Mouse (Mus musculus): Measurements from ENCODE around the gene Efemp2. TPM values are rescaled to one million over a fixed set of nuclear protein-coding genes. Genes with fewer than 3 reads are reported as not detected.
A peak's percentile ranks its signal among the peaks of the same experiment; 100 is the strongest.

Gene Efemp2
- total and polyA plus RNA-seq, 3 experiments: 3.1 to 6.7 (median 4.6) TPM

DNA sequence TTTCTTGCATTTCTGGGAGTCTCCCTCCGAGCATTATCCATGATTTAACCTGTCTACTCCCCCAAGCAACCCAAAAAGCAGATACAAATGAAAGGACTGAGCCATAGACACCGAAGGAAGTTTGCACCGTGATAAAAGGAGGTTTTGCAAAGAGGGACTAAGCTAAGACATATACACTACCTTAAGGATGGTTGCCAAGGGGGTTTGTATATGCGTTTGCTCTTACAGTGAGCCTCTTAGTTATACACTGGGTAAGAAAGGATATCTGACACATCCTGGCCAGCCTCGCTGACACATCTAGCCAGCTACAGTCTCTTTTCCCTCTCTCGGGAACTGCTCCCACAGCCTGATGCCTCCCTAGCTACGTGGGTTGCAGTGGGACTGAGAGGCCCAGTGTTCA, 39.8 kb upstream of the Efemp2 start:
- Histone ChIP-seq H3K4me1 (ENCODE audit: insufficient read depth, low read depth, low read length) (peaks cover 26% of the 10 kb centered on the region), H3K27me3 (ENCODE audit: insufficient read depth, low read length) (peaks cover 26% of the 10 kb centered on the region), H3K36me3 (replicated peaks) (peaks cover 15% of the 10 kb centered on the region), H3K4me3 (ENCODE audit: low read depth, low read length) (peak overlapping the region; percentile 70; the same call in 1 of the 2 replicates), H3K9me3 (replicated peaks) (no peaks in the 10 kb centered on the region)
- ATAC-seq (ENCODE audit: extremely low read depth, insufficient number of reproducible peaks, low FRiP score, poor library complexity, severe bottlenecking): no peak
- DNase-seq (ENCODE audit: low spot score): no peak
- TF ChIP-seq GATA1 (IDR thresholded peaks at IDR 0.05; ENCODE audit: borderline replicate concordance, low read length) (no peak), POLR2AphosphoS5 (IDR thresholded peaks at IDR 0.05; ENCODE audit: insufficient replicate concordance, low read depth, low read length) (no peak), TAL1 (conservative IDR thresholded peaks at IDR 0.05; ENCODE audit: low read depth, low read length) (no peak), CTCF (IDR thresholded peaks at IDR 0.05; ENCODE audit: low read depth, low read length) (no peak), GATA2 (IDR thresholded peaks at IDR 0.05; ENCODE audit: borderline replicate concordance, low read depth, low read length) (no peak)

DNA sequence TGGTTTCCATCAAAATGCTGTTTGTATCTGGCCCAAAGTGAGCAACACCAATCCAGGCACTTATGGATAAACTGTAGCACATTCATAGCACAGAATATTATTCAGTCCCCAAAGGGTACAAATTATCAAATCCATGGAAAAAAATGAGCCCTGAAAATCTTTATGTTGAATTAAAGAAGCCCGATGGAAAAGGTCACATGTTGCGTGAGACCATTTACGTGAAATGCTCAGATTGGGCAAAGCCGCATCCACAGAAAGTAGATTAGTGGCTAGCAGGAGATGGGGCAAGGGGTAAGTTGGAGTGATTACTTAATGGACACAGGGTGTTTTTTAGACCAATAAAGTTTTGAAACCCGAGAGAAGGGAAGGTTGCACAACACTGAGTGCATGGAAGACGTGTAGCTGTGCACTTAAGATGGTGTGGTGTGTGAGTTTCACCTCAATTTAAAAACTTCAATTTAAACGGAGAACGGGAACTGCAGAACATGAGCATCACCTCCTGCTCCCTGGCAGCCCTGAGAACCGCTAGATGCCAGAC, 29.3 kb upstream of the Efemp2 start:
- DNase-seq (ENCODE audit: low spot score): no peak
- TF ChIP-seq GATA2 (IDR thresholded peaks at IDR 0.05; ENCODE audit: borderline replicate concordance, low read depth, low read length) (no peak), POLR2AphosphoS5 (IDR thresholded peaks at IDR 0.05; ENCODE audit: insufficient replicate concordance, low read depth, low read length) (no peak), CTCF (IDR thresholded peaks at IDR 0.05; ENCODE audit: low read depth, low read length) (no peak), GATA1 (IDR thresholded peaks at IDR 0.05; ENCODE audit: borderline replicate concordance, low read length) (no peak), TAL1 (conservative IDR thresholded peaks at IDR 0.05; ENCODE audit: low read depth, low read length) (no peak)
- no peak for ATAC-seq (ENCODE audit: extremely low read depth, insufficient number of reproducible peaks, low FRiP score, poor library complexity, severe bottlenecking)
- H3K4me3 ChIP-seq (ENCODE audit: low read depth, low read length): no peak overlapping the region
- peaks cover 1% of the 10 kb centered on the region for H3K36me3 ChIP-seq (replicated peaks)
- peaks cover 6% of the 10 kb centered on the region for H3K9me3 ChIP-seq (replicated peaks)
- H3K27me3 ChIP-seq (ENCODE audit: insufficient read depth, low read length): peaks cover 45% of the 10 kb centered on the region
- H3K4me1 ChIP-seq (ENCODE audit: insufficient read depth, low read depth, low read length): peaks cover 25% of the 10 kb centered on the region

DNA sequence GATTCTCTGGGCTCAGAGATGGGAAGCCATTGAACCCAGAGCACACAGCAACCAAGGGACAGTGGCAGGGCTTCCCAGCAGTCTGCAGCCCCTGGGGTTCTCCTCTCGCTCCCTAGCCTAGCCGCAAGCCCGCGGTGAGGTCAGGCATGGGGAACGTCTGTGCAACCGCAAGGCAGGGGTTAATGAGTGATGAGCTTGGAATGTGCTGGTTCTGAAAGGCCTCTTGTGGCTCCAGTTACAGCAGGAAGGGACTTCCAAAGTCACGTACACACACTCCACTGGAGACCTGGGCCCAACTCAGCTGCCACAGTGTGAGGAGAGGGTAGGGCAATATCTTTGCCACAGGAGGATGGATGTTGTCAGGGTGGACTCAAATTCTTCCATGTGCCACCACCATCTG, 28.8 kb upstream of the Efemp2 start:
- ATAC-seq (ENCODE audit: extremely low read depth, insufficient number of reproducible peaks, low FRiP score, poor library complexity, severe bottlenecking): no peak
- H3K27me3 ChIP-seq (ENCODE audit: insufficient read depth, low read length): peaks cover 45% of the 10 kb centered on the region

DNA sequence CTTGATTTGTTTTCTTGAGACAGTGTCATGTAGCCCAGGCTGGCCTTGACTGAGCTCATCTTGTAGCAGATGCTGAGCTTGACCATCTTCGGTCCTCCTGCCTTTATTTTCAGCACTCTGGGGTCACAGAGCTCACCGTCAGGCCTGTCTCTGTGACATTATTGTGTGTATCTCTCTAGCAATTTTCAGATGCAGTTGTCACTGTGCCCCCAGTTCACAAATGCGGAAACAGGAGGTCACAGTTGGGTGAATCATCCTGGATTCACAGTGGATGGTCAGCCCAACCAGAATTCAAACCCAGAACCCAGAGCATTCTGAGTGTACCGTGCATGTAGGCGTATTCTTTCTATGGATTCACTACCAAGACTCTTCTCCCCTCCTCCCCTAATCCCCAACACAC, 28.0 kb upstream of the Efemp2 start:
- no peaks in the 10 kb centered on the region for H3K9me3 ChIP-seq (replicated peaks)
- DNase-seq (ENCODE audit: low spot score): no peak
- TF ChIP-seq POLR2AphosphoS5 (IDR thresholded peaks at IDR 0.05; ENCODE audit: insufficient replicate concordance, low read depth, low read length): no peak
- TF ChIP-seq GATA2 (IDR thresholded peaks at IDR 0.05; ENCODE audit: borderline replicate concordance, low read depth, low read length): no peak
- H3K4me3 ChIP-seq (ENCODE audit: low read depth, low read length): no peak overlapping the region
- peaks cover 30% of the 10 kb centered on the region for H3K4me1 ChIP-seq (ENCODE audit: insufficient read depth, low read depth, low read length)
- peaks cover 11% of the 10 kb centered on the region for H3K36me3 ChIP-seq (replicated peaks)
- peaks cover 40% of the 10 kb centered on the region for H3K27me3 ChIP-seq (ENCODE audit: insufficient read depth, low read length)
- no peak for ATAC-seq (ENCODE audit: extremely low read depth, insufficient number of reproducible peaks, low FRiP score, poor library complexity, severe bottlenecking)

More for the DNA sequence above, 28.8 kb upstream of the Efemp2 start:
- no peak overlapping the region for H3K4me3 ChIP-seq (ENCODE audit: low read depth, low read length)
- H3K4me1 ChIP-seq (ENCODE audit: insufficient read depth, low read depth, low read length): peaks cover 28% of the 10 kb centered on the region
- H3K9me3 ChIP-seq (replicated peaks): peaks cover 6% of the 10 kb centered on the region
- H3K36me3 ChIP-seq (replicated peaks): peaks cover 4% of the 10 kb centered on the region
- no peak for TF ChIP-seq TAL1 (conservative IDR thresholded peaks at IDR 0.05; ENCODE audit: low read depth, low read length)
- no peak for TF ChIP-seq GATA2 (IDR thresholded peaks at IDR 0.05; ENCODE audit: borderline replicate concordance, low read depth, low read length)
- no peak for TF ChIP-seq GATA1 (IDR thresholded peaks at IDR 0.05; ENCODE audit: borderline replicate concordance, low read length)
- TF ChIP-seq CTCF (IDR thresholded peaks at IDR 0.05; ENCODE audit: low read depth, low read length): no peak
- TF ChIP-seq POLR2AphosphoS5 (IDR thresholded peaks at IDR 0.05; ENCODE audit: insufficient replicate concordance, low read depth, low read length): no peak
- no peak for DNase-seq (ENCODE audit: low spot score)

DNA sequence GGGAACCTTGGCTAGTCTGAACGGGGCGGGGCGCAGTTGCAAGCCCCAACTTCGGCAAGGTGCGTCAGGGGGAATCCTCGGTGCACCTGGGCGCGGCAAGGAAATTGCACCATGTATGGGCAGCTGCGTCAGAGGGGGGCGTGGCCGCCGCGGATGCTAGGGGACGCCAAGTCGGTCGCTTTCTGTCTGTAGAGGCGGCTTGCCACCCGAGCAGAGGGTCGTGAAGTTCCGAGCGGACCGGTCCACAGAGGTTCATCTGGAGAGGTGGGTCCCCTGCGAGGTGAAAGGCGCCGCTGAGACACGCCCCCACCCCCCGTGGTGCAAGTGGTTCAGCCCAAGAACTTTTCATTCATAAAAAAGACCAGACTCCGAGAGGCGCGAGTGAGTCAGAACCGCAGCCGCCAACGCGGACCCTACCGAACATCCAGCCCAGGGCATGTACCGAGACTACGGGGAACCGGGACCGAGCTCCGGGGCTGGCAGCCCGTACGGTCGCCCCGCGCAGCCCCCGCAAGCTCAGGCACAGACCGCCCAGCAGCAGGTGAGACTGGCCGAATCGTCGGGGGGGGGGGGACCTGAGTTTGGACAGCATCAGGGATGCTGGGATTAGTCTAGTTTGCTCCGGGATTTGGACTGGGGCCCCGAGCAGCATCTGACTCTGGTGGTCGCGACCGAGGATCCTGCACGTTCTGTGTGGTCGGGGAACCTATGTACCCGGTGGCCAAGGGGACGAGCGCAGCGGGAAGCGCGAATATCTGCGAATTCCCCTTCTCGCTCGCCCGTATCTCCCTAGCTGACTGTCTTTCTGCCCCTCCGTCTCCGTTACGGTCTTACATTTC, 26.0 kb upstream of the Efemp2 start, which contains the start of gene Fosl1:
Fosl1 (plus strand) TSS at position 33 of the 839 bp plus-strand sequence.
- Histone ChIP-seq H3K9me3 (replicated peaks) (no peaks in the 10 kb centered on the region), H3K36me3 (replicated peaks) (peaks cover 26% of the 10 kb centered on the region), H3K27me3 (ENCODE audit: insufficient read depth, low read length) (peaks cover 40% of the 10 kb centered on the region), H3K4me3 (ENCODE audit: low read depth, low read length) (peak within 1 kb of the TSS; percentile 73), H3K4me1 (ENCODE audit: insufficient read depth, low read depth, low read length) (peaks cover 34% of the 10 kb centered on the region)
- DNase-seq (ENCODE audit: low spot score): peak; percentile 64
- ATAC-seq (ENCODE audit: extremely low read depth, insufficient number of reproducible peaks, low FRiP score, poor library complexity, severe bottlenecking): peak; percentile 37; the same call in 1 of the 2 replicates
- TF ChIP-seq CTCF (IDR thresholded peaks at IDR 0.05; ENCODE audit: low read depth, low read length) (no peak), GATA2 (IDR thresholded peaks at IDR 0.05; ENCODE audit: borderline replicate concordance, low read depth, low read length) (no peak), POLR2AphosphoS5 (IDR thresholded peaks at IDR 0.05; ENCODE audit: insufficient replicate concordance, low read depth, low read length) (no peak), TAL1 (conservative IDR thresholded peaks at IDR 0.05; ENCODE audit: low read depth, low read length) (no peak), GATA1 (IDR thresholded peaks at IDR 0.05; ENCODE audit: borderline replicate concordance, low read length) (no peak)

DNA sequence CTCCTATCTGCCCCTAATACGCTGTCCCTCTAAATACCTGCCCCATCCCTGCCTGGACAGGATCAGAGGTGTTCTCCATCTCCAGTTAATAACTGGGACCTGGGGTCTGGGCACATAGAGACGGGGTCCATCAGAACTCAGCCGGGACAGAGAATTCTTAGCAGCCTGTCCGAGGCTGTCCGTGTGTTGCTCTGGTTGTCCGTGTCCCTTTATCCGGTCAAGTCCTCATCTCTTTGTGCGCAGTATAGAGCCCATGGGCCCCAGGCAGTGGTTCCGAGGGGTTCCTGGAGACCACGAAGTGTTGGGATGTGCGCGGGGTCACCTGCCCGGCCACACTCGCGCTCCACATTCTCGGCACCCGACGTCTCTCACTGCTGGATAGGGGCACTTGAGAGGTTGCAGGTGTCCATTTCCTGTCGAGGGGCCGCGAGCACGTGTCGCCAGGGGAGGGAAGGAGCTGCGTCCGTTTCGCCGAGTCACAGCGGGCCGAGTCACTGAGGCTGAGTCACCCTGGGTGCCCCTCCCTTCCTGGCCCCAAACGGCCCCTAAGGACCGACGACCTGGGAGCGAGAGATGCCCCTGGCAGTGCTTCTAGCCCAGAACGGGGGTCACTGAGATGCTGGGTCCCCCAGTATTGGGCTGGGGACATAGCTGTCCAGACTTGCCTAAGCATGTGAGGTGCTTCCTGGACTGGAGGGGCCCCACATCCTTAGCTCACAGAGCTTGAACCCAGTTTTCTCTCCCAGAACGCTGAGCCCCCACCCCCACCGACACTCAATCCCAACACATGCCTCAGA, 25.2 kb upstream of the Efemp2 start:
- Histone ChIP-seq H3K4me1 (ENCODE audit: insufficient read depth, low read depth, low read length) (peaks cover 34% of the 10 kb centered on the region), H3K9me3 (replicated peaks) (no peaks in the 10 kb centered on the region), H3K27me3 (ENCODE audit: insufficient read depth, low read length) (peaks cover 40% of the 10 kb centered on the region), H3K4me3 (ENCODE audit: low read depth, low read length) (peak overlapping the region; percentile 73), H3K36me3 (replicated peaks) (peaks cover 33% of the 10 kb centered on the region)
- TF ChIP-seq TAL1 (conservative IDR thresholded peaks at IDR 0.05; ENCODE audit: low read depth, low read length): no peak
- no peak for TF ChIP-seq GATA2 (IDR thresholded peaks at IDR 0.05; ENCODE audit: borderline replicate concordance, low read depth, low read length)
- TF ChIP-seq POLR2AphosphoS5 (IDR thresholded peaks at IDR 0.05; ENCODE audit: insufficient replicate concordance, low read depth, low read length): no peak
- TF ChIP-seq CTCF (IDR thresholded peaks at IDR 0.05; ENCODE audit: low read depth, low read length): no peak
- no peak for TF ChIP-seq GATA1 (IDR thresholded peaks at IDR 0.05; ENCODE audit: borderline replicate concordance, low read length)
- ATAC-seq (ENCODE audit: extremely low read depth, insufficient number of reproducible peaks, low FRiP score, poor library complexity, severe bottlenecking) (peak; percentile 67), DNase-seq (ENCODE audit: low spot score) (peak; percentile 62)
